31 mouse cellular contexts compared by ENCODE assay signal in the genomic region with DNA sequence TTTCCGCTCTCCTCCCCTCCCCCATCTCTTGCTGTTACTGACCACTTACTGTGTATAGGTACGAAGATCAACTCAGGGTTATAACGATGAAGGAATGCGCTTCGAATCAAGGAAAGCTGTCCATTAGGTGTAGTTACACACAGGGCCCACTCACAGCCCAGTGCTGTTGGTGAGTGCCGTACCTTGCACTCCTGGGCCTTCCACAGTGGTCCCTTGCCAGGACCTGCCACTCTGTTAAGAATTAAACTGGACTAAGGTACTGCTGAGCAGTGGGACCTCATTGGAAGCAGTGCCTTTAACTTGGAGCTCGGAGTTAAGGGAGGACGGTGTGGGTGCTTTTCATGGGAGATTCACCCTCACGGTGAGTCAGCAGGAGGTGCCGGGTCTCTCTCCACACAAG.
DNase-seq lines count a peak whose midpoint lies in the region; ATAC-seq and TF ChIP-seq lines count a peak whose summit lies in the region.
"Had no signal": no experiment of that assay in that cellular context is flagged by ENCODE, and none has a peak within 500 bp of the region (broad histone marks: within the 10 kb centered on the region; RNA-seq: fewer than 3 reads in every experiment).

No protein-coding gene starts in this region.

- H3K4me1 ChIP-seq in kidney, adult 2 months (ENCODE audit: control insufficient read depth, insufficient read depth, low read length) = no peaks in the 10 kb centered on the region; the same call in 1 of the 2 replicates
- H3K4me1 ChIP-seq in kidney, embryonic 16.5 days (ENCODE audit: insufficient read depth, low read length) = peaks cover 13% of the 10 kb centered on the region
- H3K4me1 ChIP-seq in liver, postnatal 0 days (ENCODE audit: insufficient read depth) = no peaks in the 10 kb centered on the region
- H3K4me1 ChIP-seq: forebrain, embryonic 15.5 days; hindbrain, embryonic 12.5 days; limb, embryonic 13.5 days; liver, embryonic 13.5 days had no signal

- intact Hi-C loops in heart, postnatal 25 days (cut with DNase I) = no loop called here

- no peak for TF ChIP-seq POLR2A in kidney, adult 2 months (IDR thresholded peaks at IDR 0.05; ENCODE audit: low read depth, low read length)

- TF ChIP-seq CTCF in kidney, adult 2 months (conservative IDR thresholded peaks at IDR 0.05; ENCODE audit: insufficient read depth, insufficient read length, low read depth, low read length) = no peak
- no peak for TF ChIP-seq CTCF in liver, postnatal 0 days (IDR thresholded peaks at IDR 0.05; ENCODE audit: low read depth)

- WGBS in kidney, adult 2 months = 60% methylated on average over 10 of the region's 10 CpGs
- WGBS in kidney, embryonic 16.5 days = 77% methylated on average over 10 of the region's 10 CpGs
- 85% methylated on average over 10 of the region's 10 CpGs for WGBS in liver, postnatal 0 days (ENCODE audit: insufficient replicate concordance)

- no peaks in the 10 kb centered on the region for H3K9me3 ChIP-seq in kidney, embryonic 16.5 days (ENCODE audit: low read length)
- no peaks in the 10 kb centered on the region for H3K9me3 ChIP-seq in liver, postnatal 0 days (ENCODE audit: low read length)
- H3K9me3 ChIP-seq: embryonic facial prominence, embryonic 13.5 days; forebrain, embryonic 10.5 days; forebrain, embryonic 15.5 days; heart, embryonic 13.5 days; hindbrain, embryonic 12.5 days; limb, embryonic 13.5 days; liver, embryonic 13.5 days had no signal

- H3K27me3 ChIP-seq in kidney, adult 2 months (replicated peaks; ENCODE audit: control insufficient read depth, insufficient read depth, low read length) = no peaks in the 10 kb centered on the region
- H3K27me3 ChIP-seq in kidney, embryonic 16.5 days (ENCODE audit: insufficient read depth, low read length) = no peaks in the 10 kb centered on the region
- no peaks in the 10 kb centered on the region for H3K27me3 ChIP-seq in liver, postnatal 0 days (ENCODE audit: insufficient read depth, low read length)
- H3K27me3 ChIP-seq: CH12.LX; embryonic facial prominence, embryonic 13.5 days; forebrain, embryonic 15.5 days; heart, embryonic 13.5 days; hindbrain, embryonic 12.5 days; limb, embryonic 13.5 days; liver, embryonic 13.5 days had no signal

- H3K4me3 ChIP-seq in kidney, adult 2 months (ENCODE audit: insufficient read depth, low read depth, low read length) = no peak overlapping the region; the same call in 1 of the 2 replicates
- H3K4me3 ChIP-seq in kidney, embryonic 16.5 days (ENCODE audit: low read length) = no peak overlapping the region
- H3K4me3 ChIP-seq in liver, postnatal 0 days (ENCODE audit: low read depth, low read length) = no peak overlapping the region
- H3K4me3 ChIP-seq: embryonic facial prominence, embryonic 13.5 days; forebrain, embryonic 10.5 days; forebrain, embryonic 15.5 days; heart, adult 2 months; heart, embryonic 13.5 days; hindbrain, embryonic 12.5 days; layer of hippocampus, adult 2 months; left cerebral cortex, adult 2 months; limb, embryonic 13.5 days; liver, embryonic 13.5 days had no signal

- H3K27ac ChIP-seq in kidney, adult 2 months (ENCODE audit: insufficient read depth, low read depth, low read length) = peak overlapping the region; percentile 70
- H3K27ac ChIP-seq in kidney, embryonic 16.5 days (ENCODE audit: low read length) = peak overlapping the region; percentile 25; the same call in 1 of the 2 replicates
- H3K27ac ChIP-seq in liver, postnatal 0 days (ENCODE audit: low read depth) = no peak overlapping the region
- H3K27ac ChIP-seq: embryonic facial prominence, embryonic 13.5 days; forebrain, embryonic 10.5 days; forebrain, embryonic 15.5 days; heart, adult 2 months; heart, embryonic 13.5 days; hindbrain, embryonic 12.5 days; hindbrain, postnatal 0 days; layer of hippocampus, adult 2 months; left cerebral cortex, adult 2 months; limb, embryonic 13.5 days; liver, embryonic 13.5 days; macrophage had no signal

- peak; percentile 83 for DNase-seq in heart, adult 11 months
- DNase-seq in heart, postnatal 25 days (ENCODE audit: low spot score) = no peak
- DNase-seq in kidney, adult 2 months = peak; percentile 83
- peak; percentile 70 to 75 for DNase-seq in kidney, postnatal 36 days
- DNase-seq in adrenal gland, postnatal 4 days (ENCODE audit: low spot score in 2 of 2) = no peak
- DNase-seq in adrenal gland, adult 2 months = no peak
- no peak for DNase-seq in liver, postnatal 0 days
- DNase-seq: adrenal gland, postnatal 10 days; cerebellum, adult 11-12 months; gastrocnemius, postnatal 25 days; heart, adult 2 months; heart, postnatal 10 days; liver, embryonic 13.5 days; lung, adult 2 months; lung, postnatal 10 days; midbrain, embryonic 14.5 days; thymus, adult 2 months; thymus, postnatal 36 days had no signal

- peak; percentile 81 for ATAC-seq in kidney, embryonic 16.5 days (ENCODE audit: low FRiP score, low TSS enrichment)
- ATAC-seq in liver, postnatal 0 days = no peak
- ATAC-seq: forebrain, embryonic 15.5 days; intestine, postnatal 0 days had no signal

- TF ChIP-seq EP300 in liver, postnatal 0 days (IDR thresholded peaks at IDR 0.05; ENCODE audit: low read depth) = no peak

- no peaks in the 10 kb centered on the region for H3K36me3 ChIP-seq in kidney, adult 2 months (ENCODE audit: control insufficient read depth, insufficient read depth, low read length)
- peaks cover 5% of the 10 kb centered on the region; the same call in 1 of the 2 replicates for H3K36me3 ChIP-seq in kidney, embryonic 16.5 days (ENCODE audit: insufficient read depth, low read length)
- H3K36me3 ChIP-seq in liver, postnatal 0 days (replicated peaks; ENCODE audit: insufficient read depth, low read length) = no peaks in the 10 kb centered on the region
- H3K36me3 ChIP-seq: forebrain, embryonic 10.5 days; forebrain, embryonic 15.5 days; hindbrain, embryonic 12.5 days; liver, embryonic 13.5 days had no signal

- peak overlapping the region; percentile 20; the same call in 1 of the 2 replicates for H3K4me2 ChIP-seq in kidney, embryonic 16.5 days (replicated peaks; ENCODE audit: low read depth, low read length)
- H3K4me2 ChIP-seq in liver, postnatal 0 days (ENCODE audit: low read depth, low read length) = no peak overlapping the region
- H3K4me2 ChIP-seq: embryonic facial prominence, embryonic 13.5 days; forebrain, embryonic 15.5 days; heart, embryonic 13.5 days; hindbrain, embryonic 12.5 days; limb, embryonic 13.5 days; liver, embryonic 13.5 days had no signal

- no peak overlapping the region for H3K9ac ChIP-seq in kidney, embryonic 16.5 days (replicated peaks; ENCODE audit: low read length)
- H3K9ac ChIP-seq in liver, postnatal 0 days (replicated peaks) = no peak overlapping the region
- H3K9ac ChIP-seq: embryonic facial prominence, embryonic 13.5 days; forebrain, embryonic 15.5 days; heart, embryonic 13.5 days; hindbrain, embryonic 12.5 days; limb, embryonic 13.5 days; liver, embryonic 13.5 days had no signal

Comparison
In these comparisons a context has a peak if more than half of its experiments do, and no peak if none do; other contexts are left out.
1. DNase-seq: peak in heart, adult 11 months (single experiment), kidney, adult 2 months (single experiment) and kidney, postnatal 36 days (2 of 2); none in heart, postnatal 25 days (single experiment), adrenal gland, postnatal 4 days (0 of 2), adrenal gland, adult 2 months (single experiment) and liver, postnatal 0 days (single experiment).